Mouse (Mus musculus) ES-E14 (cell line): Measurements from ENCODE around the gene Kdm6b.

Experiments
- CHD2 ChIP-seq: IDR thresholded peaks from 2 replicates; pipeline ENCODE4 v1.6.1; 2014; ENCODE audit warnings: mild to moderate bottlenecking, low read depth, low read length, inconsistent platforms
- HCFC1 ChIP-seq: IDR thresholded peaks from 2 replicates; pipeline ENCODE4 v1.6.1; 2012; ENCODE audit warnings: low read length, inconsistent platforms, borderline replicate concordance; ENCODE audit not compliant: insufficient read depth
- MAFK ChIP-seq: IDR thresholded peaks from 2 replicates; pipeline ENCODE4 v1.6.1; 2014; ENCODE audit warnings: mild to moderate bottlenecking, low read depth, low read length, inconsistent platforms; ENCODE audit not compliant: insufficient read depth
- ZC3H11A ChIP-seq: IDR thresholded peaks from 2 replicates; pipeline ENCODE4 v1.6.1; 2012; ENCODE audit warnings: low read depth, mild to moderate bottlenecking, inconsistent platforms, low read length, borderline replicate concordance
- ZNF384 ChIP-seq: IDR thresholded peaks from 2 replicates; pipeline ENCODE4 v1.6.1; 2012; ENCODE audit warnings: low read depth, low read length, inconsistent platforms

GRCm38 (mm10) chr11:69422842-69423241 lies 9.4 kb upstream of the Kdm6b start:
- TF ChIP-seq CHD2 (no peak), MAFK (no peak), HCFC1 (no peak), ZNF384 (no peak), ZC3H11A (no peak)
